Mouse (Mus musculus) heart, embryonic 11.5 days (tissue): Measurements from ENCODE around the gene Slamf8. TPM values are rescaled to one million over a fixed set of nuclear protein-coding genes. Genes with fewer than 3 reads are reported as not detected.
A peak's percentile ranks its signal among the peaks of the same experiment; 100 is the strongest.

ENCODE experiments used
- ATAC-seq: fragments of 200-750 bp; cut with Nextera tagmentation; replicated peaks from 2 replicates; pipeline ENCODE4 v1.8.0; 2017; ENCODE audit warnings: moderate library complexity; ENCODE audit not compliant: insufficient number of reproducible peaks, low FRiP score, low TSS enrichment
- H3K27ac ChIP-seq: fragments of 300-500 bp; sonication (generic); 2 replicates; pipeline ENCODE4 v1.5.1; 2014; ENCODE audit warnings: mild to moderate bottlenecking, low read depth, low read length
- H3K27me3 ChIP-seq: fragments of 300-500 bp; sonication (generic); 2 replicates; pipeline ENCODE4 v1.6.1; 2014; ENCODE audit warnings: mild to moderate bottlenecking, low read length, mixed read lengths; ENCODE audit not compliant: control insufficient read depth, insufficient read depth
- H3K36me3 ChIP-seq: fragments of 300-500 bp; sonication (generic); 2 replicates; pipeline ENCODE4 v1.6.1; 2014; ENCODE audit warnings: mild to moderate bottlenecking, low read length, moderate library complexity, mixed read lengths; ENCODE audit not compliant: control insufficient read depth, insufficient read depth
- H3K4me1 ChIP-seq: fragments of 300-500 bp; sonication (generic); 2 replicates; pipeline ENCODE4 v1.6.1; 2014; ENCODE audit warnings: low read length; ENCODE audit not compliant: control insufficient read depth, insufficient read depth
- H3K4me2 ChIP-seq: fragments of 300-500 bp; sonication (generic); 2 replicates; pipeline ENCODE4 v1.6.1; 2014; ENCODE audit warnings: mild to moderate bottlenecking, moderate library complexity
- H3K4me3 ChIP-seq: fragments of 300-500 bp; sonication (generic); 2 replicates; pipeline ENCODE4 v1.5.1; 2014; ENCODE audit warnings: low read depth, low read length
- H3K9ac ChIP-seq: fragments of 300-500 bp; sonication (generic); 2 replicates; pipeline ENCODE4 v1.6.1; 2014; ENCODE audit warnings: mild to moderate bottlenecking, low read depth, low read length, moderate library complexity
- H3K9me3 ChIP-seq: fragments of 300-500 bp; sonication (generic); replicated peaks from 2 replicates; pipeline ENCODE4 v1.6.1; 2016; ENCODE audit warnings: low read length; ENCODE audit not compliant: control insufficient read depth
- WGBS: fragments of 180-500 bp; shearing (Covaris S2); extraction: QIAGEN DNeasy Blood & Tissue Kit; methylation state at CpG from one replicate; pipeline ENCODE4 v1.1.7; 2014; ENCODE audit not compliant: insufficient replicate concordance; 5-methylcytosine and 5-hydroxymethylcytosine counted together
- polyA plus RNA-seq: library from polyadenylated mRNA; unstranded; fragments of >200 nt; fragmentation: Nextera tagmentation; extraction: Ambion mirVana; gene quantifications from 2 replicates; pipeline ENCODE4 v1.2.1, GENCODE M21; 2014

The Slamf8 gene
- polyA plus RNA-seq, 1 experiment from 2014 or later = not detected

DNA sequence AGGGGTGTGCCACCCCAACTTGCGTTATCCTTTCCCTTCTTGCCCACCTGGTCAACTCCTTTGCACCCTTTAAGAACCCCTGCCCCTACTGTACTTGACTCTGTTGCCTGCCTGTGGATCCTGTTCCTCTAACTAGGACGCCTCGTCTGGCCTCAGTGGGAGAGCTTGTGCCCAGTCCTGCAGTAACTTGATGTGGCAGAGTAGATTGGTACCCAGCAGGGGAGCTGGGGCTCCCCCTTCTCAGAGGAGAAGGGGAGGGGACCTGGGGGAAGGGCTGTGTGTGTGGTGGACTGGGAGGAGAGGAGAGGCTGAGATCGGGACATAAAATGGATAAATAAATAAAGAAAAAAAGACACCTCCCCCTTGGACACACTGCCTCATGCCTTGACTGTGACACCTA, 5.3 kb downstream of the Slamf8 start:
- H3K27me3 ChIP-seq = peaks cover 26% of the 10 kb centered on the region
- H3K4me1 ChIP-seq = peaks cover 5% of the 10 kb centered on the region; the same call in 1 of the 2 replicates
- H3K4me2 ChIP-seq = no peak overlapping the region
- ATAC-seq = no peak
- 48% methylated on average over 4 of the region's 4 CpGs for WGBS
- no peak overlapping the region for H3K9ac ChIP-seq
- H3K4me3 ChIP-seq = no peak overlapping the region
- no peaks in the 10 kb centered on the region for H3K9me3 ChIP-seq
- H3K36me3 ChIP-seq = no peaks in the 10 kb centered on the region
- no peak overlapping the region for H3K27ac ChIP-seq

DNA sequence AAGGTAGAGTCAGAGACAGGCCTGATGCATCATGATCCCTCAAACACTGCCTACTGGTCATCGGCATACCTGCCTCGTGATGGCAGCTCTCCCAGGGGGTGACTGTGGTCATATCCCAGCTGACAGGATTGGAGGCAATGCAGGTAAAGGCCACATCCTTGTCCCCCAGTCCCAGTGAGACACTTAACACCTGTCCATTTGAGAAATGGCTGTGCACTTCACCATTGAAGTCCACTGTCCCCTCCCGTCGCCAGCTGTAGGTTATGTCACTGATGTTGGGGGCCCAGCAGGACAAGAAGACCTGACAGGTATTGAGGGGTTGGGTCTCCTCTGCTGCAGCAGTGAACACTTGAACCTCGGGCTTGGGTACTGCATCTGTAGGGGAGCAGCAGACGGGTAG, 6.1 kb downstream of the Slamf8 start:
- H3K36me3 ChIP-seq = no peaks in the 10 kb centered on the region
- H3K27ac ChIP-seq = no peak overlapping the region
- no peak overlapping the region for H3K4me3 ChIP-seq
- ATAC-seq = no peak
- 84% methylated on average over 6 of the region's 6 CpGs for WGBS
- no peak overlapping the region for H3K4me2 ChIP-seq
- H3K9me3 ChIP-seq = no peaks in the 10 kb centered on the region
- H3K27me3 ChIP-seq = peaks cover 24% of the 10 kb centered on the region
- H3K4me1 ChIP-seq = peaks cover 5% of the 10 kb centered on the region; the same call in 1 of the 2 replicates
- no peak overlapping the region for H3K9ac ChIP-seq

DNA sequence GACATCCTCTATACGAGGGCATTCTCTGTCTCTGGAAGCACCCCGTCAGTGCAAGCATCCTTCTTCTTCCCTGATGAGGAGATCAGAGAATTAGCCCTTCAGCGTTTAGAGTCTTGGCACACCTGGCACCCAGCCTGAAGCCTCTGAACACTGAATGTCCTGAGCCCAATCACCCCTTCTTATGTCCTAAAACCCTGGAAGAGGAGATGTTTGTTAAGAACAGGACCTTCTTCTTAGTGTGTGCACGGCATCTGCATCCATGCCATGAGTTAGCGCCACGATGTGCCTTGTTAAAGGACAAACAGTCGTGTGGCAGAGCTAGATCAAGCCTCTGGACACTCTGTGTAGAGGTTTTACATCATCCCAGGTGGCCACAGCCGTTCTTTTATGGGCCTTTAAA, 7.9 kb downstream of the Slamf8 start:
- H3K27me3 ChIP-seq = peaks cover 18% of the 10 kb centered on the region
- peaks cover 5% of the 10 kb centered on the region; the same call in 1 of the 2 replicates for H3K4me1 ChIP-seq
- no peak overlapping the region for H3K4me2 ChIP-seq
- no peak overlapping the region for H3K9ac ChIP-seq
- no peaks in the 10 kb centered on the region for H3K36me3 ChIP-seq
- no peak for ATAC-seq
- no peak overlapping the region for H3K4me3 ChIP-seq
- H3K9me3 ChIP-seq = no peaks in the 10 kb centered on the region
- WGBS = 80% methylated on average over 8 of the region's 8 CpGs
- H3K27ac ChIP-seq = no peak overlapping the region

DNA sequence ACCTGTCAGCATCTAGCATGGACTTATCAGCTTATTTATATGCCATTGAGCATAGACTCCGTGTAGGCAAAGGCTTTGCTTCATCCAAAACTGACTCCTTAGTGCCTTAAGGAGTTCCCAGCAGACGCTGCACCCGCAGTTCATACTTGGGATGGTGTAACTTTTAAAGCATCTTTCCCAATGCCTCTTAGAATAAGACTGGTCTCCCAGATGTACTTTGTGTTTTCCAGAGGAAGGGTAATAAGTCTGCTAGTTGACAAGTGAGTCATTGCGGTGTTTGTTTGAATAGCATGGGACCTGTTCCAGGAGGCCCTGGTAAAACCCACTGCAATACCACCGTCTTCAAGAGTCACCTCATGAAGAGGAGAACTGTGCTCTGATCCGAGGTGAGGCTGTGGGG, 10.3 kb downstream of the Slamf8 start:
- no peaks in the 10 kb centered on the region for H3K36me3 ChIP-seq
- no peak overlapping the region for H3K4me2 ChIP-seq
- 62% methylated on average over 6 of the region's 6 CpGs for WGBS
- ATAC-seq = no peak
- H3K27ac ChIP-seq = no peak overlapping the region
- H3K9me3 ChIP-seq = no peaks in the 10 kb centered on the region
- no peak overlapping the region for H3K9ac ChIP-seq
- H3K27me3 ChIP-seq = peaks cover 13% of the 10 kb centered on the region
- H3K4me3 ChIP-seq = no peak overlapping the region
- H3K4me1 ChIP-seq = no peaks in the 10 kb centered on the region

DNA sequence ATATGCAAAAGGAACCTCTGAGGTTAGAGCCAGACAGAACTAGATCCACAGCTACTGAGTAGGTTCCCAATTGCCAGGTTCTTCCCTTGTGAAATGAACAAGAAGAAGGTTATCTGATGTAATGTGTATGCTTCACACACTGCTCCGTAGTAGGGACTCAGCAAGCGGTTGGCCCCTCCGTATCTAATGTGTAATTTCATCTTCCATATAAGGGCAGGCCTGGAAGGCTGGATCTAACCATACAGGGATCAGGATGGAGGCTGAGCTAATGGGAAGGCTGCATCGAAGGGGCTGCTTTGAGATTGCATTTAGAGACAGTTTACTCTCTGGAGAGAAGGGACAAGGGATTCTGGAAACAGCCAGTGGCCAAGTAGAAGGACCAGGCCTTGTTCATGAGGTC, 22.6 kb downstream of the Slamf8 start:
- Histone ChIP-seq H3K9ac (no peak overlapping the region), H3K36me3 (no peaks in the 10 kb centered on the region), H3K4me3 (no peak overlapping the region), H3K4me2 (no peak overlapping the region), H3K27me3 (peaks cover 2% of the 10 kb centered on the region; the same call in 1 of the 2 replicates), H3K27ac (no peak overlapping the region), H3K4me1 (no peaks in the 10 kb centered on the region), H3K9me3 (no peaks in the 10 kb centered on the region)
- ATAC-seq = no peak
- WGBS = 45% methylated on average over 4 of the region's 4 CpGs

DNA sequence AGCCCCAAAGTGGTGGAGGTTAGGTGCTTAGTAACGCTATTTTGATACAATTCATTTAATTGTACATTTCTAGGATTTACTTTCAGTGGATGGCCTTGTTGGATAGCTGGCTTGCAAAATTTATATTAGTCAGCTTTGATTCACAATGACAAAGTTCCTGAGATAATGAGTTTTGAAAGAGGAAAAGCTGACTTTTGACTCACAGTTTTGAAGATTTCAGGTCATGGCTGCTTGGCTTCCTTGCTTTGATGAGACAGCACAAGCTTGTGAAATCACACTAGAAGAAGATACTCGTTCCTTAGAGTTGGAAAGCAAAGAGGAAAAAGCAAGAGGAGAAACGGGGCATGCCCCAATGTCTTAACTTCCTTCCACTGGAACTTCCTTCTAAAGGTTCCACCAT, 24.2 kb downstream of the Slamf8 start:
- Histone ChIP-seq H3K27ac (no peak overlapping the region), H3K36me3 (no peaks in the 10 kb centered on the region), H3K4me3 (no peak overlapping the region), H3K9me3 (no peaks in the 10 kb centered on the region), H3K27me3 (peaks cover 17% of the 10 kb centered on the region), H3K4me1 (peaks cover 3% of the 10 kb centered on the region; the same call in 1 of the 2 replicates), H3K4me2 (no peak overlapping the region), H3K9ac (no peak overlapping the region)
- no peak for ATAC-seq
- 55% methylated on average over 3 of the region's 3 CpGs for WGBS

DNA sequence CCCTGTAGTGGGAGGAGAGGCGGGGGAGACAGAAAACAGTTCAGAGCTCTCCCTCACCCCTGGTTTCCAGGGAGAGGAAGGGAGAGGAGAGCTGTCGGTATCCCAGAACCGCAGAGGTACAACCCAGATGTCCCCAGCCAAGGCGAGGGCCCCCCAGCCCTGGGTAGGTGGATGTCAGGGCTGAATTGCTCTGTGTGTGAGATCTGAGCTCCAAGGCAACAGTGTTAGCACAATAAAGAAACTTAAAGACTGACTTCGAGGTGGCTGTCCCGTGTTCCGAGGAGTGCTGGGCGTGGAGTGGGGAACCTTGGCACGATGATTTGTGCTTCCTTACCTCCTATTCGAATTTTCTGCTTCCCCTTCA, 26.9 kb downstream of the Slamf8 start:
- H3K4me1 ChIP-seq = peaks cover 3% of the 10 kb centered on the region; the same call in 1 of the 2 replicates
- H3K27ac ChIP-seq = no peak overlapping the region
- H3K4me2 ChIP-seq = peak overlapping the region; percentile 95
- no peaks in the 10 kb centered on the region for H3K9me3 ChIP-seq
- H3K27me3 ChIP-seq = peaks cover 33% of the 10 kb centered on the region
- under 1% methylated on average over 9 of the region's 10 CpGs for WGBS
- H3K9ac ChIP-seq = peak overlapping the region; percentile 56; the same call in 1 of the 2 replicates
- no peak for ATAC-seq
- peak overlapping the region; percentile 62 for H3K4me3 ChIP-seq
- H3K36me3 ChIP-seq = no peaks in the 10 kb centered on the region

DNA sequence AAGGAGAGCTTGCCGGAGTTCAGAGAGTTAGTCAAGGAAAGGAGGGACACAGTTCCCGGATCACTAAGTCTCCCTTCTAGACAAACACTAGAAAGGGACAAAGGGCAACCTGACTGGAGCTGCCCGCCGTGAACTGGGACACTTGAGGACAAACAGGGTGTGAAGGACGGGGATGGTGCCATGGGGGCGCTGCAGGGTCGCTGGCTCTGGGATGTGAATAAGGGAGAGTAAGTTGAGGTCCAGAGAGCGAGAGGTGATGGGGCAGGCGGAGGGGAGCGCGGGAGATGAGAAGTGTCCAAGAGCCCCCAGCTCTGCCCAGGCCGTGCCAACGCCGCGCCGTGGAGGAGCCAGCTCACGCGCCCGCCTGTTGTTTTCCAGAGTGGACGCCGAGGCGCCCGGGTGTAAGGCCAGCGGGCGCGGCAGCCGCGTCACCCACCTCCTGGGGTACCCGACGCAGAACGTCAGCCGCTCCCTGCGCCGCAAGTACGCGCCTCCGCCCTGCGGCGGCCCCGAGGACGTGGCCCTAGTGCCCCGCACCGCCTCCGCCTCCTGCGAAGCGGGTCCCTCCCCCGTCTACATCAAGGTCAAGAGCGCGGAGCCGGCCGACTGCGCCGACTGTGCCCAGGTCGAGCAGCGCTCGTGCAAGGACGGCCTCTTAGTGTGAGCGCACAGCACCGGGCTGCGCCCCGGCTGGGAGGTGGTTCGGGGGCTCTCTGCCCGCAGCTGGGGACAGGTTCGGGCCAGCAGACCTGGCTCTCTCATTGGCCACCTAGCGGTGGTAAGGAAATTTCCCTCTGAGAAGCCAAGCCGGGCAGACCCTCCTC, 27.5 kb downstream of the Slamf8 start:
- peak; percentile 74 for ATAC-seq
- H3K4me2 ChIP-seq = peak overlapping the region; percentile 95
- no peak overlapping the region for H3K27ac ChIP-seq
- H3K36me3 ChIP-seq = no peaks in the 10 kb centered on the region
- H3K27me3 ChIP-seq = peaks cover 33% of the 10 kb centered on the region
- peaks cover 3% of the 10 kb centered on the region; the same call in 1 of the 2 replicates for H3K4me1 ChIP-seq
- H3K9ac ChIP-seq = peak overlapping the region; percentile 56
- H3K9me3 ChIP-seq = no peaks in the 10 kb centered on the region
- H3K4me3 ChIP-seq = peak overlapping the region; percentile 62
- under 1% methylated on average over 51 of the region's 66 CpGs for WGBS

DNA sequence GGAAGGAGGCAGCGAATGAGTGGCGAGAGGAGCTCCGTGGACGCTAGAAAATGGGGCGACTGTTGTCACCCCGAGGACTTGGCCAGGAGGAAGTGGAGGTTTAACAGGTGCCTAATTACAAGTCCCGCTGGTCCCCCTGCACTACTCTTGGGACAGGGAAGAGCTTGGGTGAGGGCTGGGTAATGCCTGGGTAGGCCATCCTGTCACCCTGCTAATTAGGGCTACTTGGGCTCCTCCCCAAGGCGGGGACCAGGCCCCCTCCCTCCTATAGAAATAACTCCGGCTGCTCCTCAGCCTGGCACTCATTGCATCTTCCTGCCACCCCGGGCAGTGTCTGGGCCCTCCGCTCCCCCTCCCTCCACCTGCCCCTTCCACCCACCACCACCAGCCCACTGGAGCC, 34.7 kb downstream of the Slamf8 start, which contains the start of gene Vsig8:
Gene Vsig8 (plus strand): TSS at position 301 of the 400 bp plus-strand sequence.
- Histone ChIP-seq H3K27ac (no peak within 1 kb of the TSS), H3K27me3 (peaks cover 31% of the 10 kb centered on the region), H3K9ac (no peak within 1 kb of the TSS), H3K4me1 (0 out of 2 replicates have a peak, but pooled peaks cover 3% of the 10 kb centered on the region), H3K4me3 (no peak within 1 kb of the TSS), H3K9me3 (no peaks in the 10 kb centered on the region), H3K36me3 (no peaks in the 10 kb centered on the region), H3K4me2 (no peak within 1 kb of the TSS)
- WGBS = 74% methylated on average over 11 of the region's 11 CpGs
- ATAC-seq = no peak
